Mouse (Mus musculus) CD8-positive naive resting alpha-beta T cell, adult 2 months (primary cell): Measurements from ENCODE around the gene Kif21b.

Source experiments
- DNase-seq, 2 experiments: peaks; one replicate each; pipeline ENCODE4 v3.0.0; 2022; ENCODE audit warnings: low read depth in 2 of 2, low spot score in 2 of 2

Kif21b gene

DNA sequence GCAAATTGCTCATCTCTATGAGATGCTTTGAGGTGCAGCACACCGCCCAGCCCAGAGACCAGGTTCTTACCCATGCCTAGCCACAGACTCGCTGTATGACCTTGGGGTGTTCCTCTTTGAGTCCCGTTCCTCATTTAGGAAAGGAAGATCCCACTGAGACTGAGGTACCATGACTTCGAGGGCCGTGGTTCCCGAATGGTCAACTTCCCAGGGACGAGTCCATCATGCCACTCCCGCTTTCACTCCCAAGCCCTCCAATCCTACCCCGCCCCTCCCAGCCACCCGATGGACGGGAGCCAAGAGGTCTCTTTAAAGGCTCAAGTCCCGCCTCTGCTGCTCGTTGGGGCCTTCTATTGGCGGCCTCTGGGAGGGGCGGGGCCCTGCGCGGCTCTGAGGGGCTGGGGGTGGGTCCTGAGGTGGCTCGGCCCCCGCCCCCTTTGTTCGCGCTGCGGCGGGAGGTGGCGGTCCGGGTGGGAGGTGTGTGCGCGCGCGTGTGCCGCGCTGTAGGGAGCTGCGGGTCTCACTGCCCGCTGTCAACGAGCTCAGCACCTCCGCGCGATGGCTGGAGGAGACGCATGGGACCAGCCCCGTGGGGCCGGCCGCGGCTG lies at the start of gene Kif21b:
TSS of gene Kif21b (plus strand) at position 439 of the 608 bp plus-strand sequence.
- peak; percentile 79 to 88 for DNase-seq

- DNase-seq, result no peak
These were observed 45.1 kb upstream of the Kif21b start for GRCm38 (mm10) chr1:136085988-136086685.

DNA sequence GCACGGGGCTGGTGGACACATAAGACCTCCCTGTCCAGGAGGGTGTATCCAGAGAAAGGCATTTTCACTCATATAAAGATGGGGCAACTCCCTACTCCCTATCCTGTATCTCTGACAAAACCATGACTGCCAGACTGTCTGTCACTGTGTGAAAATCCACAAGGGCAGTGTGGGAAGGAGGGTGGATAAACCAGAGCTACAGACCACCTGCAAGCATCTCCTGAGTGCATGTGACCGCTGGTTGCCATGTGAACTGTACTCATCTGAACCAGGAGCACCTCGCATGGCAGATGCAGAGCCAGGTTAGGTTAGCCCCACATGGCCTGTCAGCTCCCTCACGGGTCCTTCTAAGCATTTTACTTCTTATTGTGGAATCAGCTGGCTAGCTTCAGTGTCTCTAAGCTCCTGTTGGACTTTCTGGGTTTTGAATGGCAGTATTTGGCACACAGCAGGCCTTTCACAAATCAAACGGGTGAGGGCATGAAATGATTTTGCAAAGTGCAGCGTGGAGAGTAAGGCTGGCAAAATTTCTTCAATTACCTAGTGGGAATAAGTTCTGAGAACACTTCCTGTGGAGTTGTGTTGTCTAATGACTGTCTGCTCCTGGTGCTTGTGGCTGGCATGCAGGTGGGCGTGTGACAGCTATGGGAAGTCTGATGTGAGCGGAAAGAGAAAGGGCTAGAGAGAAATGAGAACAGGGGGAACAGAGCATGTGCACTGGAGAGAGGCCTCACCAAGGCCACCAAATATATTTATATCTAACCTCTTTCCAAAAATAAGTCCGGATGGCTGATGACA lies 41.6 kb upstream of the Kif21b start:
- no peak for DNase-seq

GRCm38 (mm10) chr1:136093726-136094125 lies 37.5 kb upstream of the Kif21b start:
- DNase-seq, result no peak

- DNase-seq, result no peak
These were observed 36.4 kb upstream of the Kif21b start for GRCm38 (mm10) chr1:136094807-136095206.

GRCm38 (mm10) chr1:136102094-136102493 lies 29.1 kb upstream of the Kif21b start:
- no peak for DNase-seq

DNA sequence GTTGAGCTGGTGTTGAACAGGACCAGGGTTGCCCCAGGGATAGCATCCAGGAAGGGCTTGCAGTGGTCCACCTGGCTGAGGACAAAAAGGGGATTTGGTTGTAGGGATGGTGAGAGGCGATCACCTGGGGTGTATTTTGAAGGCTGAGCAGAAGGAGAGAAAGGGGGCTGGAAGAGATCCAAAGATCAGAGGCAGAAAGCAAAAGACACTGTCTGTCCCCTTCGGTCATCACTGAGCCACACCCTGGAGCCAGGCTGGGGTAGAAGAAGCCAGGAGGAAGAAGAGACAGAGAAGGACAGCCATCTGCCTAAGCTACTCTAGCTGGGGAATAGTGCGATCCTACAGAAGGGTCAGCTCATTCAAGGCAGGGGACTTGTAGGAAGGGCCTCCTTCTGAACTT lies 28.6 kb upstream of the Kif21b start:
- DNase-seq, result no peak

GRCm38 (mm10) chr1:136102981-136103380 lies 28.2 kb upstream of the Kif21b start:
- DNase-seq, result no peak

DNA sequence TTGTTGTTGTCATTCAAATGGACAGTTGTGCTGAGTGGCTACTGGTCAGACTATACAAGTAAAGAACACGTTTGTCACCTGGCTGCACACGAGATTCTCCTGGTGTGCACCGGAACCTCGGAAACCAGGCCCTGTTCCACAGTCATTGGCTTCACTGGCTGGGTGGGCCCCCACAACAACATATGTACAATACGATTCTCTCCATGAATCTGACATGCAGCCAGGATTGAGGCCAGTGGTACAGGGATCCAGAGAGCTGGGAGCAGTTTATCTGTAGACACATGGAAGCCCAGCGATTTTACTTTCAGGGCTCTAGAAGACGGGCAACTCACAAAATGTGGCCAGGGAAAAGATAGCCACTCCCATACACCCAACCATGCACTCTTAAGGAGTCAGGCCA lies 27.5 kb upstream of the Kif21b start:
- DNase-seq, result no peak

DNA sequence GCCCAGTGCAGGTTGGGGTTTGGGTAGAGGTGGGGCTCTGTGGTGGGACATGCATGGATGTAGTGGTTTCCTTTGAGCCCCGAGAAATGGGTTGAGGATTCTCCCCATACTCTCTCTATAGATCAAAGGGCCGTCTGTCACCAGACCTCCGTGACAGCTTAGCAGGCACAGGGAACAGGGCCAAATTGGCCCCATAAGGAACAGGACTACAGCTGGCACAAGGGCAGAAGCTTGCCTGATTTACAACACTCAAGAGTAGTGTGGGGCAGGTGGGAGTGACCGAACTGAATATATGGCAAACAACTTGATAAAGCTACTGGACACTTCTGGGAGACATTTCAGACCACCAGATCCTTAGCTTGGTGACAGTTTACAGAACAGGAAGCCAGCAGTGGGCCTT lies 26.4 kb upstream of the Kif21b start:
- DNase-seq, result no peak

DNA sequence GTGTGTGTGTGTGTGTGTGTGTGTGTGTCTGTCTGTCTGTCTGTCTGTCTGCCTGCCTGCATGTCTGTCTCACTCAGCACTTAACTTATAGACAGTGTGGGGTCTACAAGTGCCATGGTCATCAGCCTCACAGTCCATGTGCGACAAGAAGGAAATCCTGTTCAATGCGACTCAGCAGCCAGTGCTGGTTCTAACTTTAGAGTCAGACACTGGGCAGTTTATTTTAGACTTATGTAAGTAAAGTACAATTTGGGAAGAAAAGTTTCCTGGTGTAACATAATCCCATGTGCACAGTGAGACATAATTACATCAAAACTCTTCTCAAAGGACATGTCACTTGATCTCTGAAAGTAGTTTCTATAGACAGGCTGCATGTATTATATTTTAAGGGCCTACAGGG lies 21.7 kb upstream of the Kif21b start:
- DNase-seq, result no peak

DNA sequence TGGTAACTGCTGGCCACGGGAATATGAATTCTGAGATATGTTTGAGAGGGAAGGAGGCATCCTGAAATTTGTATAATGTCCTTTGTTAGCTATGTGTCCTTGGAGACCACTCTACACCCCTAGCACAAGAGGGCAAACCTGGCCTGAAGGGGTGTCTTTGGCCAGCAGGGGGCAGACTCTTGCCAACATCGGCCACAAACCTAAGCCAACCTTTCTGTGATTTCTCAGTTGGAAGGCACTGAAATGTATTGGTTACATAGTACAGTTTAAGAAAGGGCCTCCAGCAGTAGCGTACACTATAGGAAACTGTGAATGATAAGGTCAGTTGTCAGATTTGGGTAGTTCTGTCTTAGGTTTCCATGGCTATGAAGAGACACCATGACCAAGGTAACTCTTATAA lies 15.0 kb upstream of the Kif21b start:
- DNase-seq, result peak; percentile 81 to 88

GRCm38 (mm10) chr1:136117069-136117468 lies 14.1 kb upstream of the Kif21b start:
- DNase-seq, result no peak

GRCm38 (mm10) chr1:136118875-136119274 lies 12.3 kb upstream of the Kif21b start:
- no peak for DNase-seq

GRCm38 (mm10) chr1:136119571-136120262 lies 11.5 kb upstream of the Kif21b start:
- DNase-seq, result no peak

GRCm38 (mm10) chr1:136120263-136120603 lies 11.0 kb upstream of the Kif21b start:
- no peak for DNase-seq

- no peak for DNase-seq
These were observed 10.4 kb upstream of the Kif21b start for GRCm38 (mm10) chr1:136120785-136121184.

- no peak for DNase-seq
These were observed 9.2 kb upstream of the Kif21b start for GRCm38 (mm10) chr1:136122030-136122429.

DNA sequence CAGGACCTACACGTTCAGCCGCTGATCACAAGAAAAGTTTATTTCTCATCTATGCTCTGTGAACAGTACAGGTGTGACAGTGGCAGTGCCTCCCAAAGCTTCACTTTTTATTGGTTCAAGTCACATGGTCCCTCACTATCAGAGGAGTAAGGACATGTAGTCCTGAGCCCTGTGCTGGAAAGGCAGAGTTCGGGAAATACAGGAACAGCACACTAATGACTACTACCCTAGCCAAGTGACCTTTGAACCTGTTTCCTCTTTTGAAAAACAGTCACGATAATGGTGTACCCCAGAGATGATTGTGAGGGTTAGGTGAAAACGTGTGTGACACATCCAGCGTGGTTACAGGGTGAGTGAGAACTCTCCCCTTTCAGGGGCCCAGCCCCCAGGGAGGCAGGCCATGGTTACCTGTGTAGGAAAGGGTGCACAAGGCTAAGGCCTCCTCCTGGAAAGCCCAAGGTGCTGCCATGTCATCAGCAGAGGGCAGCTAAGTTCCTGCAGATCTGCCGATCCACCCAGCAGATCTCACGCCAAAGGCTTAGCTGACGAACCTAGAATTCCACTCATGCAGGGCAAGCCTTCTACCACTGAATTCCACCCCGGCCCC lies 4.9 kb upstream of the Kif21b start:
- no peak for DNase-seq

GRCm38 (mm10) chr1:136126895-136127294 lies 4.3 kb upstream of the Kif21b start:
- DNase-seq, result no peak

DNA sequence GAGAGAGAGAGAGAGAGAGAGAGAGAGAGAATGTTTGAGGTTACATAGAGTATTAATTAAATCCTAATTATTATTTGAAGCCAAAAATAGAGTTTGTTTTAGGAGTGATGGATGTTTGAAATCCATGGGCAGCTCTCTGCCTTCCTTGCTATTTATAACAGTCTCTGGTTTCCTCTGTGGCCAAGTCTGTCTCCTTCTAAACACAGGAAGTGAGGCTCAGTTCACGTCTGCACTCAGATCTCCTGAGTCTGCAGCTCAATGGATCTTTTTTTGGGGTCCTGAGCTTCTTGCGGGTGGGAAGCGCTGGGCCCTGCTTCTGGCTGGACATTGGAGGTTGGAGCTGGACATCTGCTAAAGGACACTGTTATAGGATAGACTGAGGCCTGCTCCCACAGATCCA lies 3.3 kb upstream of the Kif21b start:
- no peak for DNase-seq
